Mouse (Mus musculus) small intestine, adult 2 months (tissue): Measurements from ENCODE around the gene Cited4. TPM values are rescaled to one million over a fixed set of nuclear protein-coding genes. Genes with fewer than 3 reads are reported as not detected.

Source experiments
- H3K27ac ChIP-seq: fragments of 200-500 bp; 2 replicates; pipeline ENCODE4 v1.5.1; 2012; ENCODE audit warnings: low read depth, low read length, control low read depth, inconsistent platforms; ENCODE audit not compliant: insufficient read depth
- H3K27me3 ChIP-seq: fragments of 200-500 bp; 2 replicates; pipeline ENCODE4 v1.6.1; 2012; ENCODE audit warnings: mild to moderate bottlenecking, moderate library complexity, low read length, inconsistent platforms; ENCODE audit not compliant: control insufficient read depth, insufficient read depth
- H3K36me3 ChIP-seq: fragments of 200-500 bp; 2 replicates; pipeline ENCODE4 v1.6.1; 2012; ENCODE audit warnings: mild to moderate bottlenecking, low read length, control low read depth, inconsistent platforms; ENCODE audit not compliant: control insufficient read depth, insufficient read depth
- H3K4me1 ChIP-seq: fragments of 200-500 bp; 2 replicates; pipeline ENCODE4 v1.6.1; 2012; ENCODE audit warnings: low read length, inconsistent platforms, mixed read lengths; ENCODE audit not compliant: control insufficient read depth, insufficient read depth, insufficient read length
- H3K4me3 ChIP-seq: fragments of 200-500 bp; 2 replicates; pipeline ENCODE4 v1.5.1; 2012; ENCODE audit warnings: low read depth, mild to moderate bottlenecking, control low read depth, inconsistent platforms, low read length, moderate library complexity
- CTCF ChIP-seq: fragments of 200-500 bp; IDR thresholded peaks from 2 replicates; pipeline ENCODE4 v1.5.1; 2012; ENCODE audit warnings: low read depth, mild to moderate bottlenecking, control low read depth, inconsistent platforms, low read length, moderate library complexity, mixed read lengths; ENCODE audit not compliant: insufficient replicate concordance, insufficient read length; ENCODE audit errors: extremely low read depth
- POLR2A ChIP-seq: fragments of 200-500 bp; IDR thresholded peaks from 2 replicates; pipeline ENCODE4 v1.6.1; 2012; ENCODE audit warnings: low read depth, mild to moderate bottlenecking, control low read depth, inconsistent platforms, low read length, moderate library complexity
- WGBS: fragments of 180-500 bp; shearing (Covaris S2); methylation state at CpG from one replicate; pipeline ENCODE4 v1.1.7; 2018; 5-methylcytosine and 5-hydroxymethylcytosine counted together
- polyA plus RNA-seq: library from polyadenylated mRNA; depleted of rRNA; stranded (reverse); fragments of >200 nt; gene quantifications from 2 replicates; pipeline ENCODE4 v1.2.3, GENCODE M21; 2012

The Cited4 gene
- polyA plus RNA-seq, 1 experiment = 18.6 TPM

DNA sequence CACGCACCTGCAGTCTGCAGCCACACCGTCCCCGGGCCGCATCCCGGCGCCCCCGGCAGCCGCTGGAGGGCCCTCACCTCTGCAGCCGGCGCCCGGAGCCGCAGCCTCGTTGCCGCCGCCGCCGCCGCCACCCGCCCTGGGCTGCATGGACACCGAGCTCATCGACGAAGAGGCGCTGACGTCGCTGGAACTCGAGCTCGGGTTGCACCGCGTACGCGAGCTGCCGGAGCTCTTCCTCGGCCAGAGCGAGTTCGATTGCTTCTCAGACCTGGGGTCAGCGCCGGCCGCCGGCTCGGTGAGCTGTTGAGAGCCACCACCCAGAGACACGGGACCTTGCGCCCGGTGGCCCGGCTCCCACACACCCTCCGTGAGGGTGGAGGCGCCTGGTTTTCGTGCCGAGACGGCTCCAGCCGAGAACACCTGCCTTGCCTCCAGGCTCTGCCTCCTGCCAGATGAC lies 701 bp downstream of the Cited4 start:
- no peak overlapping the region for H3K27ac ChIP-seq
- no peaks in the 10 kb centered on the region for H3K36me3 ChIP-seq
- TF ChIP-seq POLR2A = no peak; the same call in 1 of the 2 replicates
- TF ChIP-seq CTCF = no peak
- no peaks in the 10 kb centered on the region for H3K27me3 ChIP-seq
- WGBS = under 1% methylated on average over 49 of the region's 50 CpGs
- H3K4me3 ChIP-seq = peak overlapping the region; percentile 78
- peaks cover 2% of the 10 kb centered on the region; the same call in 1 of the 2 replicates for H3K4me1 ChIP-seq

DNA sequence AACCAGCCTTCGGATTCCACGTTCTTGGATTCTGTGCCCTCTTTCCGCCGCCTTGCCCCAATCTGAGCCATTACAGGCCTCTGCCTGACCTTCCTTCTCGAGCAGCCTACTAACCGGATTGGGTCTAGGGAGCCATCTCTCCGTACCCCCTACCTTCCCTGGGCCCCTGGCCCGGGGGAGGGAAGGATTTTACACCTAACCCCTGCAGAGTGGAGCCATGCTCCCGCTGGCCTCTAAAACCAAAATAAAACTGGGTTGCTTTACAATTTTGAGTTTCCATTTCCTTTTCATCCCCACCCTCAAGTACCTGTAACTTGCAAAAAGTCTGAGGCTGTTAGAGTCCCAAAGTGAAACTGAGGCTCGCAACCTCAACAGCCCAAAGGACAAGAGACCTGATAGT lies 1.2 kb downstream of the Cited4 start:
- H3K27me3 ChIP-seq = no peaks in the 10 kb centered on the region
- H3K36me3 ChIP-seq = no peaks in the 10 kb centered on the region
- H3K4me1 ChIP-seq = peaks cover 2% of the 10 kb centered on the region; the same call in 1 of the 2 replicates
- peak overlapping the region; percentile 10; the same call in 1 of the 2 replicates for H3K27ac ChIP-seq
- H3K4me3 ChIP-seq = peak overlapping the region; percentile 78
- no peak for TF ChIP-seq CTCF
- TF ChIP-seq POLR2A = no peak; the same call in none of the 2 replicates
- WGBS = 28% methylated on average over 10 of the region's 10 CpGs

GRCm38 (mm10) chr4:120668551-120668950 lies 2.2 kb downstream of the Cited4 start:
- H3K36me3 ChIP-seq = no peaks in the 10 kb centered on the region
- whole genome bisulfite sequencing = 72% methylated on average over 4 of the region's 4 CpGs
- peaks cover 2% of the 10 kb centered on the region; the same call in 1 of the 2 replicates for H3K4me1 ChIP-seq
- no peak for TF ChIP-seq CTCF
- TF ChIP-seq POLR2A = no peak
- H3K4me3 ChIP-seq = no peak overlapping the region
- H3K27me3 ChIP-seq = no peaks in the 10 kb centered on the region
- no peak overlapping the region for H3K27ac ChIP-seq

DNA sequence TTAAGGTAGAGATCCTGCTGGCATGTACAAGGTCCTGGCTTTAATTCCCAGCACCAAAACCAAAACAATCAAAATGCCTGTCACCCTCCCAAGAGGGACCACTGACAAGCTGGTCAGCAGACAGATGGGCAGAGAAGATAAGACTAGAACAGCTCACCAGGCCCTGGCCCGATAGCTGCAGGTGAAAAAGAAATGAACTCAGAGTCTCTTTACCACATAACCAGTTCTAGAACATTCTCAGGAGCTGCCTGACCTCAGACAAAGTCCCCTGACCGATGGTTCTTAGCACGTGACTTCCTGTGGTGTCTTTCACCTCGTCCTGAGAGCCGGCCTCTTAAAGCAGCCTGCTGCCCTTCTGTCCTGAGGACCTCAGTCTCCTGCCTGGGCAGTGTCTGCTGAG lies 3.2 kb downstream of the Cited4 start:
- H3K27ac ChIP-seq = 0 out of 2 replicates have a peak overlapping the region, but pooled peaks have one; percentile 9
- H3K27me3 ChIP-seq = no peaks in the 10 kb centered on the region
- peaks cover 2% of the 10 kb centered on the region; the same call in 1 of the 2 replicates for H3K4me1 ChIP-seq
- no peak overlapping the region for H3K4me3 ChIP-seq
- 77% methylated on average over 5 of the region's 5 CpGs for WGBS
- no peak for TF ChIP-seq POLR2A
- no peak for TF ChIP-seq CTCF
- H3K36me3 ChIP-seq = no peaks in the 10 kb centered on the region

GRCm38 (mm10) chr4:120671046-120671445 lies 4.7 kb downstream of the Cited4 start:
- TF ChIP-seq CTCF (no peak), POLR2A (no peak)
- no peak overlapping the region for H3K4me3 ChIP-seq
- H3K36me3 ChIP-seq = no peaks in the 10 kb centered on the region
- no peaks in the 10 kb centered on the region for H3K27me3 ChIP-seq
- peaks cover 2% of the 10 kb centered on the region; the same call in 1 of the 2 replicates for H3K4me1 ChIP-seq
- no peak overlapping the region for H3K27ac ChIP-seq
- WGBS = 71% methylated on average over 12 of the region's 12 CpGs

- H3K27me3 ChIP-seq = no peaks in the 10 kb centered on the region
- H3K36me3 ChIP-seq = no peaks in the 10 kb centered on the region
- no peak overlapping the region for H3K27ac ChIP-seq
- 85% methylated on average over 3 of the region's 3 CpGs for WGBS
- H3K4me1 ChIP-seq = no peaks in the 10 kb centered on the region
- H3K4me3 ChIP-seq = no peak overlapping the region
- no peak for TF ChIP-seq POLR2A
- TF ChIP-seq CTCF = no peak
Observed at GRCm38 (mm10) chr4:120673606-120674005, 7.2 kb downstream of the Cited4 start.

- no peaks in the 10 kb centered on the region for H3K4me1 ChIP-seq
- no peaks in the 10 kb centered on the region for H3K36me3 ChIP-seq
- H3K4me3 ChIP-seq = no peak overlapping the region
- H3K27me3 ChIP-seq = no peaks in the 10 kb centered on the region
- 66% methylated on average over 8 of the region's 8 CpGs for WGBS
- H3K27ac ChIP-seq = no peak overlapping the region
- TF ChIP-seq CTCF (no peak), POLR2A (no peak)
Observed at GRCm38 (mm10) chr4:120674775-120675451, 8.5 kb downstream of the Cited4 start.
